Mouse (Mus musculus): ENCODE measurements around the gene Rictor. TPM values are rescaled to one million over a fixed set of nuclear protein-coding genes. Genes with fewer than 3 reads are reported as not detected.
A peak's percentile ranks its signal among the peaks of the same experiment; 100 is the strongest.

Gene Rictor
- total RNA-seq (2021), result 10 to 100 TPM; 38.4 to 39.9 TPM

DNA sequence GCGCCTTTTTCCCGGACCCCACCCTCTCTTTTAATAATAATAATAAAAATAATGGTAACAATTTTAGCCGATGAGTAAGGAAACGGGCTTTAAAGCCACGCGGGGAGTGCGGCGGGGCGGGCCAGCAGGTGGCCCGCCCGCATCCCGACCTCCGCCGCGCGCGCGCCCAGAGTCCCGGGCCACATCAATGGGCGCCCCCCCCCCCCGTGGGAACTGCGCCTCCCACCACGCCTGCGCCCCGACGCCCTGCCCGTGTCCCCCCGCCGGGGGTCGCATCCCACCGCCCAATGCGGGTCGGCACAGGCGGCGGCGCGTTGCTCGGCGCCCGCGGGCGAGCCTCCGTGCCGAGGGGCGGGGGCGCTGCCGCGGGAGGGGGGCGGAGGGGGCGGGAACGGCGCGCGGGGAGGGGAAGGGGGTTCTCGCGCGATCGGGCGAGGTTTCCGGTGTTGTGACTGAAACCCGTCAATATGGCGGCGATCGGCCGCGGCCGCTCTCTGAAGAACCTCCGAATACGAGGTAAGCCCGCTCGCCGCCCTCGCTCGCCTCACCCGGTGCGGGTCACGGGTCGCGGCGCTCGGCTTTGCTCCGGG is at the start of gene Rictor:
Rictor (plus strand) TSS at position 444 of the 590 bp plus-strand sequence.
- intact Hi-C loops (cut with DNase I), result no loop called here
- DNase-seq, result peak; percentile 92

DNA sequence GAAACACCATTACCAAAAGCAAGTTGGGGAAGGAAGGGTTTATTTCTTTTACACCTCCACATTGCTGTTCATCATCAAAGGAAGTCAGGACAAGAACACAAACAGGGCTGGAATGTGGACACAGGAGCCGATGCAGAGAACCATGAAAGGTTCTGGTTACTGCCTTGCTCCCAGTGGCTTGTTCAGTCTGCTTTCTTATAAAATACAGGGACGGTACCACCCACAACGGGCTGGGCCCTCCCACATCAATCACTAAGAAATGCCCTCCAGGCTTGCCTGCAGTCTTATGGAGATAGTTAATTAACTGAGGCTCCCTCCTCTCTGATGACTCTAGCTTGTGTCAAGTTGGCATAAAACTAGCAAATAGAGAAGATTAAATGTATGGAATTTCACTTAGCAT is 46.2 kb upstream of the Rictor start:
- intact Hi-C loops (cut with DNase I), result no loop called here
- DNase-seq, result no peak

DNA sequence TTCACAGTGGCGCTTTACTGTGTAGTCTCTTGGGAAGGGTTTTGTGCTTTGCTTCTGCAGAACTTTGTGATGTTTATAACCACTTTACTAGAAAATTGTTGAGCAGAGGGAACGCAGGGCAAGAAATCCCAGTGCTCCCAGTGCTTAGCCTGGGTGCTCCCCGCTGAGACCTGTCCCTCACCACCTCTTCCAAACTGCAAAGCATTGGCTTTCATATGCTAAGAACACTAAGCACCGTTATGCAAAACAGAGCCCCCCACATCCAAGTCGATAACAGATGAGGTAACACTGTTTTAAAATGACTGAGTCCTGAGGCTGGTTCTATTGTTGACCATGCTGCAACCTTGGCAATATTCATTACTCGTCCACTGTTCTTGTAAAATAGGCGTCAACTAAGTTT is 44.2 kb upstream of the Rictor start:
- DNase-seq, result no peak
- intact Hi-C loops (cut with DNase I), result no loop called here

DNA sequence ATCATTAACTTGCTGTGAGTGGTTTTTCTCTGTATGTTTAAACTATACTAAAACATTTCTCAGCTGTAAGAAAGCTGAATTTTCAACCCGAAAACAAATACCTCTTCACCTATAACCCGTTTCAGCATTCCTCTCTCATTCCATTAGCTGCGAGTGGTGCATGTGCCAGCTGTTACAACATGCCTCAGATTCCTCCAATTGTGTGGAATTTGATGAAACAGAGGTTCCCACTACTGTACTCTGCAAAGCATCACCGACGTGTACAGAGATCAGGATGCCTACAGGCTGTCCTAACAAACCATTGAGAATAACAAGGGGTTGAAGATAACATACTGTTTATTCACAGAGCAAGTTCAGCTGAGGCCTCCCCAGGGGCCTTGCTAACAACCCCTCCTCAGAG is 42.1 kb upstream of the Rictor start:
- DNase-seq, result no peak
- intact Hi-C loops (cut with DNase I), result no loop called here

DNA sequence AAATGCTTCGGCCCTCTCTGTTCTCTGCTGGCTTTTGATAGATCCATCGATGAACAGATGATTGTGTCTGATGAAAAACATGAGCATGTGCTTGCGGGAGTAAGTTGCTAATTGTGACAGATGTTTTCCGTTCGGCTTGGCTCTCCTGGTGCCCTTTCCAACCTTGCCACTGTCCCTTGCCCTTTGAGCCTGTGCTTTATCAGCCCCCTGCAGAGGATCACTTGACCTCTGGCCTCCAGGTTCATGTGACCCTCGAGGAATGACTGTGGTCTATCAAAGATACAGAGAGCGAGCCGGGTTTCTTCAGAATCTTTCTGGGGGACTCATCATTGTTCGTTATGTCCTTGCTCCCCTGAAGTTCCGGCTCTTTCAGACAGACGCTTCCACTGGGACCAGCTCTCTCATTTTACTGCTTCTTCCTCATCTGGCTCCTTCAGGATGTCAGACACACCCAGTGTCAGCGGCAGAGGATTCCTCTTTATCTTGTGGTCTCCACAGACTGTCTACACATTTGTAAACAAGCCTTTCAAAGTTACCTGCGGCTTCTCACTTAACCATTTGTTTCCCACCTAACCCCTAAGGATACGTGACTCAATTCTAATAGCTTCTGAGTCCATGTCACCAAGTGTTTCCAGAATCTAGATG is 39.3 kb upstream of the Rictor start:
- no peak for DNase-seq
- intact Hi-C loops (cut with DNase I), result no loop called here

DNA sequence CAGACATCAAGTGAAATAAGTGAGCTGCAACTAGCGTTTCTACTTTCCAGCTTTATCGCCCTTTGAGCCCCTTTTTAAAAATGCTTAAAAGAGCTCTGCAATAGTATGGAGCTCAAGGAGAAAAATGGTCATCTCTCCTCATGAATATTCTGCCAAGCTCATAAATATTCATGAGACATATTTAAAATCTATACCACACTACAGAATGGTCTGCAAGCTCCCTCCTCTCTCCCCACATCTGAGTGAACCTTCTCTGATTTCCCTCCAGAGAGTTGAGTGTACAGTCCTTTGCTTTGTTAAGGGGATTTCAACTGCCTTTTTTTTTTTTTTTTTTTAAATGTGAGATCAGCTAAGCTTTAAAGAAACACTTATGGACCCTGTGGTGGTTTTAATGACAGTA is 29.7 kb upstream of the Rictor start:
- intact Hi-C loops (cut with DNase I), result no loop called here
- DNase-seq, result no peak

DNA sequence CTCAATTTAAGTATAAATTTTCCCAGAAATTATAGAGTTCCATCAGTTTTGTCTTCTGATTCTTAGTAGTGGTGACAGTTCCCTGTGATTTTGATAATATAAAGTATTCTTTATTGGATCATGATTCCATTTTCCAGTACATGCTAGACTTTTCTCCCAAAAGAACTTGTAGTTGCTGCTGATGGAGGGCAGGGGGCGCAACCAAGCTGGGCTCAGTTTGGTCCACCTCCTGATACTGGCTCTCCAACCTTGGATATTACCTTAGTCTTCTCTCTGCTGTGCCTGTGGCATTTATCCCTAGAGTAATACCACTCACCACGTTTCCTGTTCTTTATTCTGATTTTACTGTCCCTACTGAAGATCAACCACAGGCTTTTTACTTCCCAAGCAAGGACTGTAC is 6.0 kb upstream of the Rictor start:
- intact Hi-C loops (cut with DNase I), result no loop called here
- no peak for DNase-seq

DNA sequence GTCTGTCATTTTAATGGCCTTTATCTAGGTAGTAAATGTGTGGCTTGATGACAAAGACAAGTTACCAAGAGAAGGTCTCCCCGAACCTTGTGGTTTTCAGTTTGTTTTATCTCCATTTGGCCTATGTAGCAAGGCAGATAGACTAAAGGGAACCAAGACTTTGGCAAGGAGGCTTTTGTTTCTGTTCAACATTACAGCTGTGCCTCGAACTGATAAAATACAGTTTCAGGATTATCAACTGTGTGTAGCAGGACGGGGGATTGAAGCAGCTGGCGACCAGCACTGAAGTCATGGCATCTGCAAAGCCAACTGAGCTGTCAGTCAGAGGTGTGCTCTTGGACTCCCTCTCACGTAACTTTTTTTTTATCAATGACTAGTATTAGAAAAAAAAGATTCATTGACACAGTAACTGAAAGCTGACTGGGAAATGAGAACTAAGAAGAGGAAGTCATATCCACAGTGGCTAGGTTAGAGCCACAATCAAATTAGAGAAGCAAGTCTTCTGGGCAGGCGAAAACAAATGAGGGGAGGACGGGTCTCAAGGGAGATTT is 2.8 kb upstream of the Rictor start:
- intact Hi-C loops (cut with DNase I), result no loop called here
- no peak for DNase-seq

DNA sequence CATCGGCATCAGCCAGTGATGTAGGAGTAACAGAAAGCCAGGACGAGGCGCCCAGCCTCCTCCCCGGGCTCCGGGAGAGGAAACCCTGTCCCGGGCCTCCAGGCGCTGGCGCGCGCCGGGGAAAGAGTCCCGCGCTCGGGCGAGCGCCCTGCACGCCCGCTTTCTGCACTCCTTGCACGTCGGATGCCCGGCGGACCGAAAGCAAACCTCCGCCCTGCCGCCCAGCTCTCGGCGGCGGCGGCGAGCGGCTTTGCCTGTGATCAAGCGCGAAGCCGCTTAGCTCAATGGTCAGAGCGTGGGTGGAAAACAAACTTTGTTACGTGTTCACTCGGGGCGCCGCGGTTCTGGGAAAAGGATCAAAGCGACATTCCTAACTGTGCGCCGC is 636 bp upstream of the Rictor start:
- intact Hi-C loops (cut with DNase I), result no loop called here
- peak; percentile 61 for DNase-seq

DNA sequence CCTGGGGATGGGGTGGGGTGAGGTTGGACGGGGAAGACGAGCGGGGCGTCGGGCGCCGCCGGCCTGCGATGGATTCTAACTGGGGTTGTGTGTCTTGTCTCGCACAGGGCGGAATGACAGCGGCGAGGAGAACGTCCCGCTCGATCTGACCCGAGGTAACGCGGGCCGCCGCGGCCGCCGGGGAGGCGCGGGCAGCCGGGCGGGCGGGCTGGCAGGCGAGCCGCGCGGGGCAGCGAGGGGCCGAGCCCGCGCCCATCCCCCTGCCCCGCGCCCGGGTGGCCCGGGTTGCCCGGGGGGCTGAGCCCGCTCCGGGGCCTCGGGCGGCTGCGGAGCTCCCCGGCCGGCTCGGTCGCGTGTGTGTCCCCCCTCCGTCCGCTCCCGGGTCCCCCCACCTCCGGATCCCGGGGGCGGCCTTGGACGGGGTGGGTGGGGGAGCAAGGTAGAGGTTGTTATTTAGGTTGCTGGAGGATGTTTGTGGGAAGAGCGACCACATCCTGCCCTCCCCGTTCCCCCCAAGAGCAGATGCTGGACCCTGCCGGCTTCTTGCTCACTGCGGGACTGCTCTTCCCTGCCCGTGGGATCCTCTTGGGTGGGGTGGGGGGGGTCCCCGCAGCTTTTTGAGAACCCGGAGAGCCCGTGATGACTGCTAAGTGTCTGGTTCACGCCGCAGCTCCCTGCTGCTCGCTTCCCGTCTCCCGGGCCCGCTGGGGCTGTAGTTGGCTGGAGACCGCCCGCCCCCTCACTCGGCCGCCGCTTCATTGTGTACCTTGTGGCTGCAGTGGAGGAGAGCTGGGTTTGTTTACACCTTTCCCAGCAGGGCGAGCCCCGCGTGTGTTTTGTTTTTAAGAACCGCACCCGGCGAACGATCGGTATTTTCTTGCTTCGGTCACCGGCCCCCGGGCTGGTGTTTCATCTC is 605 bp downstream of the Rictor start:
- peak; percentile 26 for DNase-seq
- intact Hi-C loops (cut with DNase I), result no loop called here

DNA sequence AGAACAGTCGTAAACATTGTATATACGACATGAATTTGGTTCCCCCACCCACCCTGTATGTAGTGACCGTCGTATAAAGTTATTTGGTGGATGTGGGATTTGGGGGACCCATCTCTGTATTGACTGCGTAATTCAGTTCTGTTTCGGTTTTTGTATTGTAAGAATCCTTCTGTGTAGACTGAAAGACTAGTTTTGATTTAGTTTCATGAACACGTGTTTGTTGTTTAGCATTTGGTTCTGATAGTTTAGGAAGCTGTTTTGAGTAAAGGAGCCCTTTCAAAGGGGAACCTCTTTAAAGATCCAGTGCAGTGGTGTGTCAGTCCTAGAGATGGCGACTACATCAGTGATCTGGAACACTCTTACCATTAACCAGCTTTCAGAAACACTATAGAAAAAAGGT is 1.4 kb downstream of the Rictor start:
- DNase-seq, result no peak
- intact Hi-C loops (cut with DNase I), result no loop called here

DNA sequence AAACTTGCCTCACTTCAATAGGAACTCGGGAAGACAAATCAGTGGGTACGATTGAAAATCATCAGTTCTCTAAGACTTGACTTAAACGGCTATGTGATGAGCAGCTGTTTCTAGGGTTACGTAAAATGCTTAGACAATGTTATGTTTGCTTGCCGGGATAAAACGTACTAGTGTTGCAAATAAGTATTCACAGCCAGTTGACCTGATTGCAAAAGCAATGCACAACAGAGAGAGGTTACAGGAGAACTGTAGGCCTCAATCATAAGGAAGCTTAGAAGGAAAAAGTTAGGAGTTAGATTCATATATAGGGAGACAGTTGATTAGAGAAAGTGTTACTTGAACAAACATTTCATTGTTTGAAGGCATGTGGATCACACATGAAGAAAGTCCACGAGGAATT is 2.2 kb downstream of the Rictor start:
- DNase-seq, result no peak
- intact Hi-C loops (cut with DNase I), result no loop called here

DNA sequence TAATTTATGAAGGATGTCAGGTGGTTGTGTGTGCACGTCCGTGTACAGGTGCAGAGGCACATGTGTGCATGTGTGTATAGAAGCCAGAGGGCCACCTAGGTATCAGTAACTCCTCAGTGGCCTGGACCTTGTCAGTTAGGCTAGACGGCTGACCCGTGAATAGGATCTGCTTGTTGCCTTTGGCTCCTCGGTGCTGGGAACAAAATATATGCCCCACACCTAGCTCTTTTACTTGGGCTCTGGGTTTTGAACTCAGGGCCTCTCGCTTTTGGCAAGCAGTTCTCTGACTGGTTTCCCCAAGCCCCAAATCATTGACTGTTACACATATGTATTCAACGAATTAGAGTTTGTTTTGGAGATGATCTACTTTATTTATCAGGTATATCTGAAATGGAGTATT is 3.0 kb downstream of the Rictor start:
- DNase-seq, result no peak
- intact Hi-C loops (cut with DNase I), result no loop called here

DNA sequence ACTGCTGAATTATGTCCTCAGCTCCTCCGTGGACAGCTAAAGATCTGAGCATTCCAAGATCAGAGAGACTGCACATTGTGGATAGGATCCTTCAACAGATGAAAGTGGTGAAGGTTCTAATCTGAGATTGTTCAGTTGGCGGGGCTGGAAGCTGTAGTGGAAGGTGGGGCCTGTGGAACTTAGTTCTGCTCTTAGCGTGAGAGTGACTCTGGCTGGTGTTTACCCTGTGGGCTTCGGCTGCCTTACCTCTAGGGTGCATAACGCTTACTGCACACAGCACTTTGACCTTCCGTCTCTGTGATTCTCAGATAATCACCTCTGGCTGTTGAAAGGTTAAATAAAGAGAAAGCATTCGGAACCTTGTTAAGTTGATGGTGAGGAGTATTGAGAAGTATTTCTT is 6.6 kb downstream of the Rictor start:
- intact Hi-C loops (cut with DNase I), result no loop called here
- no peak for DNase-seq

DNA sequence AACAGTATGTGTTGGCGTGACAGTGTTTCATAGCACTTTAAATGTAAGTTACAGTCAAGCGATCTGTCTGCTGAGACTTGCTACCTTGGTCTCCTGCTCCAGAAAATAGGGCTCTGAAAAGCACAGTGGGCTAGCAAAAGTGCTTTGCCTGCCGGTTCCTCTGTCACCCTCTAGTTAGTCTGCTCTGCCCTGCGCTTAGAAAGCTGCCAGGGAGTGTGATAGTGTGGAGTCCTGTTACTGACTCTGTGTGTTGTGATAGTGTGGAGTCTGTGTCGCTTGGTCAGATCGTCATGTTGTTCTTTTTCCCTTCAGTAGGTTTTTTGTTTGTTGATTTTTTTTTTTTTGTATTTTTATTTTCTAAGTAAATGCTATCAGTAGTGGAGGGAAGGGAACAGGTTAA is 7.1 kb downstream of the Rictor start:
- intact Hi-C loops (cut with DNase I), result no loop called here
- no peak for DNase-seq

DNA sequence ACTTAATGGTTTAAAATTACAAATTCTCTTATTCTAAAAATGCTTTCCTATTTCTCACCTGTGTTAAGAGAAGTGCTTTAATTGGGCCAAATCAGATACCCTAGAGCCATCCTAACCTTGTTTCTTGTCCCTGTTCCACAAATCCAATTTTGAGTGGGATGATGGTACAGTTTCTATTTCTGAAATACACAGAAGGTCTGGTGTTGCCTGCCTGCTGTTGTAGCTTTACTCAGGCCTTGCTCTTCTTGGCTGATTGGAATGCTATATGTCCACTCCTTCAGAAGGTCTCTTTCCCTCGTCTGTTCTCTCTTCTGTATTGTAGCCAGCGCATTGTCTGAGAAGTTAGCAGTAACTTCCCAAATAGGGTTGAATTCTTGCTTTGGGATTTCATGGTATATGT is 13.2 kb downstream of the Rictor start:
- no peak for DNase-seq
- intact Hi-C loops (cut with DNase I), result no loop called here

DNA sequence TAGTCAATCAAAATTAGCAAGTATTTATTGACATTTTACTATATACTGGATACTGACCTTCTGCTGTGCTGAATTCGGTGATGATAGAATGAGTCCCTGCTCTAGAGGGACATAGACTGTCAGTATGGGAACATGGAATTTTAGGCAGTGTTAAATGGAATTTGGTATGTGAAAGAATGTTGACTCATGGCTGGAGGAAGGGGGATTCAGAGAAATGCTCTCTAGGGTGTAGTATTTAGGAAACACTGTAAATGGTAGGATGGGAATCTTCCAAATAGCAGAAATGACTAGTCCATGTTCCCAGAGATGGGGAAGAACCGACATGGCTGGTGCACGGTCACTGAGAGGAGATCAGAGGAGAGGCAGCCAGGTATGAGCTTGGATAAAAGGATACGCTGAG is 13.6 kb downstream of the Rictor start:
- no peak for DNase-seq
- intact Hi-C loops (cut with DNase I), result no loop called here

DNA sequence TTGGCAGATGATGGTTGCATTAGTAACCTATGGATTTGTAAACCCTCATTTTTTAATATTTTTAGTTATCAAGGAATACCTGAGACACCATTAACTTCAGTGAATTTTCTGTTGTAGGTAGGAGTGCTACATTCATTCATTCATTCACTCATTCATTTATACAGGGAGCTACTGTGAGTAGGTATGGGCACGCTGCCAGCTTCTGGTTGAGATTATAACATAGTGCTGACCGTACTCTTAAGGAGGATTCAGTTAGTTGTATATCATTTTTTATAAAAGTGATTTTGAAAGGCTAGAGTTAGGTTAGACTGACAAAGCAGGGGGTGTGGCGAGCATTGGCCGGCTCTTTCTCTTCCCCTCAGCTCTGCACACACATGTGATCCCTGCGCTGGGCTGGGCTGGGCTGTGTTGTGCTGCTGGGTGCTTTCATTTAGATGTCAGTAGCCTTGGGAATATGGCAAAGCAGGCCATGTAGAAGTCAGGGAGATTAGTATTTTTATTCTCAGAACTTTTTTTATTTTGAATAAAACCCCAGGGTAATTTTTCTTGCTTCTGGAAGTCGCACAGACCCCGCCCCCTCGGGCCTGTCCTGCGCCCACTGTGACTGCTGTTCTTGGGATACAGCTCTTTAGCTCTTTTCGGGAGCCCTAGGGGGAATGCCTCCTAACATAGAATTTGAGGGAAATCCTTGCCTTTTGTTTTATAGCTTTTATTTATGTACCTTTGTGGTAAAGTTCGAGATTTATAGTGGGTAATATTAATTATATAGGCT is 14.4 kb downstream of the Rictor start:
- DNase-seq, result no peak
- intact Hi-C loops (cut with DNase I), result no loop called here

DNA sequence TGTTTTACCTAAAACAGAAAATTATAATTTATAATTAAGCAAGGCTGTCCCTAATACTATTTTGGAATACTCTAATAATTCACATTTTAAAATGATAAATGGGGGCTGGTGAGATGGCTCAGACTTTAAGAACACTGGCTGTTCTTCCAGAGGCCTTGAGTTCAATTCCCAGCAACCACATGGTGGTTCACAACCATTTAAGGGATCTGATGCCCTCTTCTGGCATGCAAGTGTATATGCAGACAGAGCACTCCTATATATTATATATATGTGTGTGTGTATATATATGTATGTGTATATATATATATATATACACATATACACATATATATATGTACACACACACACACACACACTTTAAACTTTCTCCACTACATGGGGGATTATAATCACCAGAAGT is 15.2 kb downstream of the Rictor start:
- intact Hi-C loops (cut with DNase I), result no loop called here
- no peak for DNase-seq

DNA sequence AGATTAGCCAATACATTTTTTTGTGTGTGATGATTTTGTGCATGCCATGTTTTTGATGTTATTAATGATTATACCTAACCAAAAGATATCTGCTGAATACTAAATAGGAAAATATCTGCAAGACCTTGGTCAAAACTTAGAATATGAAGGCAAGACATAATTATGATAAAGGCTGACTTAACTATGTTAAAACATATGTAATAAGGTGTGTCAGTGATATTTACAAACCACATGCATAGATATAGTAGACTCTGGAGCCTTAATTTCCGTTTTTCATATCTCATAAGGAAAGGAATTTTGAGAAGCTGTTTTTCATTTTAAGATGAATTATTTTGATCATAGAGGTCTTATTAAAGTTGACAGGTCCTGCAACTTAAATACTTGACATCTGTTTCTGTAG is 16.3 kb downstream of the Rictor start:
- DNase-seq, result no peak
- intact Hi-C loops (cut with DNase I), result no loop called here
